Mouse (Mus musculus): ENCODE measurements at regions not wholly inside any gene's neighbourhood (a gene's known extent, or its start where the extent isn't known, plus 50 kb on each side); places are given as distances from the start of the nearest gene placed in this dataset.

- no peak for TF ChIP-seq IRF4 (IDR thresholded peaks at IDR 0.05; ENCODE audit: low read depth, low read length)
- TF ChIP-seq RAD21 (IDR thresholded peaks at IDR 0.05; ENCODE audit: low read depth, low read length), result peak; percentile 59
- no peak for TF ChIP-seq E2F4 (IDR thresholded peaks at IDR 0.05; ENCODE audit: insufficient replicate concordance, low read depth, low read length)
- peak; percentile 46 to 69 for TF ChIP-seq CTCF (conservative IDR thresholded peaks at IDR 0.05 in 1 of 2, IDR thresholded peaks at IDR 0.05 in 1 of 2; ENCODE audit: low read depth in 2 of 2, low read length in 2 of 2)
- TF ChIP-seq BHLHE40 (IDR thresholded peaks at IDR 0.05; ENCODE audit: low read depth, low read length), result no peak
- TF ChIP-seq SMC3 (IDR thresholded peaks at IDR 0.05; ENCODE audit: low read depth, low read length), result peak; percentile 70
- dilution Hi-C loops (cut with MboI; ENCODE audit: extremely low pct_ligation_motif_present, extremely low pct_unique_long_range_greater_than_20kb, low sequenced_read_pairs), result no loop called here
These were observed 93.3 kb downstream of the 1810010D01Rik start for GRCm38 (mm10) chr7:145114660-145115059.

GRCm38 (mm10) chr7:145114145-145114544 lies 93.8 kb downstream of the 1810010D01Rik start:
- H3K79me2 ChIP-seq (replicated peaks; ENCODE audit: control insufficient read depth, extremely low read depth, insufficient read depth, poor library complexity, severe bottlenecking), result no peaks in the 10 kb centered on the region
- peaks cover 27% of the 10 kb centered on the region for H3K27me3 ChIP-seq (replicated peaks)
- in situ Hi-C loops (cut with MboI; ENCODE audit: low pct_ligation_motif_present, low pct_unique_long_range_greater_than_20kb, low sequenced_read_pairs) (no loop called here), dilution Hi-C loops (cut with MboI; ENCODE audit: extremely low pct_ligation_motif_present, extremely low pct_unique_long_range_greater_than_20kb, low sequenced_read_pairs) (no loop called here)
- H3K4me3 ChIP-seq (replicated peaks in 1 of 3; ENCODE audit: low read depth in 2 of 3, low read length in 2 of 3, poor library complexity in 1 of 3), result no peak overlapping the region
- no peak for TF ChIP-seq MEF2A (IDR thresholded peaks at IDR 0.05; ENCODE audit: borderline replicate concordance, low read depth, low read length)
- peak in 1 of 2 experiments; percentile 20; a peak in 1 of 4 replicates for TF ChIP-seq CTCF (conservative IDR thresholded peaks at IDR 0.05 in 1 of 2, IDR thresholded peaks at IDR 0.05 in 1 of 2; ENCODE audit: low read depth in 2 of 2, low read length in 2 of 2)
- H3K4me2 ChIP-seq (ENCODE audit: insufficient read depth, low read depth, poor library complexity, severe bottlenecking), result no peak overlapping the region
- no peak for DNase-seq (ENCODE audit: extremely low read depth)
- no peak overlapping the region for H3K27ac ChIP-seq (ENCODE audit: insufficient read depth, low read depth)
- no peaks in the 10 kb centered on the region for H3K36me3 ChIP-seq (replicated peaks in 1 of 2; ENCODE audit: control insufficient read depth in 1 of 2, insufficient read depth in 1 of 2, low read length in 1 of 2)
- H3K4me1 ChIP-seq (ENCODE audit: control insufficient read depth in 1 of 2, insufficient read depth in 2 of 2), result peaks cover 22 to 38% of the 10 kb centered on the region in 2 experiments
- H3K9ac ChIP-seq (ENCODE audit: insufficient read depth, low read depth), result no peak overlapping the region
- no peaks in the 10 kb centered on the region for H3K9me3 ChIP-seq (replicated peaks; ENCODE audit: low read length)

More at GRCm38 (mm10) chr7:145114660-145115059, 93.3 kb downstream of the 1810010D01Rik start:
- H3K9me3 ChIP-seq (replicated peaks; ENCODE audit: low read length), result no peaks in the 10 kb centered on the region
- H3K9ac ChIP-seq (ENCODE audit: insufficient read depth, low read depth), result no peak overlapping the region
- no peaks in the 10 kb centered on the region for H3K79me2 ChIP-seq (replicated peaks; ENCODE audit: control insufficient read depth, extremely low read depth, insufficient read depth, poor library complexity, severe bottlenecking)
- in situ Hi-C loops (cut with MboI; ENCODE audit: low pct_ligation_motif_present, low pct_unique_long_range_greater_than_20kb, low sequenced_read_pairs), result loop anchor here (5.0 kb wide), 1 partner anchor 177 kb away; the partner anchor contains the start of gene Ccnd1
- no peak overlapping the region for H3K27ac ChIP-seq (ENCODE audit: insufficient read depth, low read depth)
- no peak overlapping the region for H3K4me3 ChIP-seq (replicated peaks in 1 of 3; ENCODE audit: low read depth in 2 of 3, low read length in 2 of 3, poor library complexity in 1 of 3)
- no peaks in the 10 kb centered on the region for H3K36me3 ChIP-seq (replicated peaks in 1 of 2; ENCODE audit: control insufficient read depth in 1 of 2, insufficient read depth in 1 of 2, low read length in 1 of 2)
- H3K4me1 ChIP-seq (ENCODE audit: control insufficient read depth in 1 of 2, insufficient read depth in 2 of 2), result peaks cover 18 to 33% of the 10 kb centered on the region in 2 experiments
- DNase-seq (ENCODE audit: extremely low read depth), result no peak
- H3K4me2 ChIP-seq (ENCODE audit: insufficient read depth, low read depth, poor library complexity, severe bottlenecking), result no peak overlapping the region
- H3K27me3 ChIP-seq (replicated peaks), result peaks cover 31% of the 10 kb centered on the region

GRCm38 (mm10) chr7:145112887-145113531 lies 94.9 kb downstream of the 1810010D01Rik start:
- peaks cover 22 to 46% of the 10 kb centered on the region in 2 experiments for H3K4me1 ChIP-seq (ENCODE audit: control insufficient read depth in 1 of 2, insufficient read depth in 2 of 2)
- H3K9me3 ChIP-seq (replicated peaks; ENCODE audit: low read length), result no peaks in the 10 kb centered on the region
- in situ Hi-C loops (cut with MboI; ENCODE audit: low pct_ligation_motif_present, low pct_unique_long_range_greater_than_20kb, low sequenced_read_pairs), result no loop called here
- dilution Hi-C loops (cut with MboI; ENCODE audit: extremely low pct_ligation_motif_present, extremely low pct_unique_long_range_greater_than_20kb, low sequenced_read_pairs), result no loop called here
- no peaks in the 10 kb centered on the region for H3K36me3 ChIP-seq (replicated peaks in 1 of 2; ENCODE audit: control insufficient read depth in 1 of 2, insufficient read depth in 1 of 2, low read length in 1 of 2)
- peaks cover 20% of the 10 kb centered on the region for H3K27me3 ChIP-seq (replicated peaks)
- H3K9ac ChIP-seq (ENCODE audit: insufficient read depth, low read depth), result no peak overlapping the region
- TF ChIP-seq MAZ (IDR thresholded peaks at IDR 0.05; ENCODE audit: low read depth, low read length) (no peak), NELFE (IDR thresholded peaks at IDR 0.05; ENCODE audit: low read depth, low read length) (no peak), PAX5 (IDR thresholded peaks at IDR 0.05; ENCODE audit: low read length) (no peak), GABPA (IDR thresholded peaks at IDR 0.05; ENCODE audit: insufficient replicate concordance, low read depth, low read length) (no peak), EP300 (IDR thresholded peaks at IDR 0.05; ENCODE audit: low read length) (no peak), IRF4 (IDR thresholded peaks at IDR 0.05; ENCODE audit: low read depth, low read length) (no peak), ZC3H11A (IDR thresholded peaks at IDR 0.05; ENCODE audit: low read depth, low read length) (no peak), ZMIZ1 (IDR thresholded peaks at IDR 0.05; ENCODE audit: low read depth, low read length) (no peak), SIN3A (IDR thresholded peaks at IDR 0.05; ENCODE audit: low read length) (no peak), UBTF (IDR thresholded peaks at IDR 0.05; ENCODE audit: low read depth, low read length) (no peak), MEF2A (IDR thresholded peaks at IDR 0.05; ENCODE audit: borderline replicate concordance, low read depth, low read length) (no peak), POLR2AphosphoS2 (IDR thresholded peaks at IDR 0.05; ENCODE audit: low read depth, low read length) (no peak)
- no peak for DNase-seq (ENCODE audit: extremely low read depth)
- no peaks in the 10 kb centered on the region for H3K79me2 ChIP-seq (replicated peaks; ENCODE audit: control insufficient read depth, extremely low read depth, insufficient read depth, poor library complexity, severe bottlenecking)
- no peak overlapping the region for H3K4me3 ChIP-seq (replicated peaks in 1 of 3; ENCODE audit: low read depth in 2 of 3, low read length in 2 of 3, poor library complexity in 1 of 3)
- no peak overlapping the region for H3K4me2 ChIP-seq (ENCODE audit: insufficient read depth, low read depth, poor library complexity, severe bottlenecking)
- H3K27ac ChIP-seq (ENCODE audit: insufficient read depth, low read depth), result no peak overlapping the region
